Mouse (Mus musculus) hindbrain, postnatal 0 days (tissue): ENCODE measurements around the gene Cenpc1. TPM values are rescaled to one million over a fixed set of nuclear protein-coding genes. Genes with fewer than 3 reads are reported as not detected.

Experiments used
- ATAC-seq: fragments of 200-750 bp; cut with Nextera tagmentation; 2 replicates; pipeline ENCODE4 v1.8.0; 2017; ENCODE audit warnings: mild to moderate bottlenecking, moderate TSS enrichment, moderate library complexity
- DNase-seq: peaks from one replicate; pipeline ENCODE4 v3.0.0-alpha.2; 2015; ENCODE audit warnings: low spot score
- H3K27ac ChIP-seq: fragments of 300-500 bp; sonication (generic); 2 replicates; pipeline ENCODE4 v1.5.1; 2014; ENCODE audit warnings: mild to moderate bottlenecking
- H3K27me3 ChIP-seq: fragments of 300-500 bp; sonication (generic); 2 replicates; pipeline ENCODE4 v1.6.1; 2014; ENCODE audit warnings: low read length, mixed read lengths; ENCODE audit not compliant: insufficient read depth
- H3K36me3 ChIP-seq: fragments of 300-500 bp; sonication (generic); 2 replicates; pipeline ENCODE4 v1.6.1; 2014; ENCODE audit warnings: low read length, mixed read lengths; ENCODE audit not compliant: insufficient read depth
- H3K4me1 ChIP-seq: fragments of 300-500 bp; sonication (generic); 2 replicates; pipeline ENCODE4 v1.6.1; 2014; ENCODE audit warnings: antibody characterized with exemption, low read length, mixed read lengths; ENCODE audit not compliant: insufficient read depth
- H3K4me2 ChIP-seq: fragments of 300-500 bp; sonication (generic); 2 replicates; pipeline ENCODE4 v1.6.1; 2014; ENCODE audit warnings: low read depth, mild to moderate bottlenecking, low read length, moderate library complexity, mixed read lengths
- H3K4me3 ChIP-seq: fragments of 300-500 bp; sonication (generic); 2 replicates; pipeline ENCODE4 v1.5.1; 2014; ENCODE audit warnings: low read length
- H3K9ac ChIP-seq: fragments of 300-500 bp; sonication (generic); replicated peaks from 2 replicates; pipeline ENCODE4 v1.6.1; 2014; ENCODE audit warnings: mild to moderate bottlenecking, low read length, moderate library complexity, mixed read lengths
- H3K9me3 ChIP-seq: fragments of 300-500 bp; sonication (generic); 2 replicates; pipeline ENCODE4 v1.6.1; 2016; ENCODE audit warnings: low read length, mixed read lengths
- CTCF ChIP-seq: IDR thresholded peaks from 2 replicates; pipeline ENCODE4 v1.5.1; 2016; ENCODE audit warnings: antibody characterized with exemption, control low read depth, low read depth
- WGBS: fragments of 180-500 bp; shearing (Covaris S2); extraction: QIAGEN DNeasy Blood & Tissue Kit; methylation state at CpG from one replicate; pipeline ENCODE4 v1.1.7; 2014; 5-methylcytosine and 5-hydroxymethylcytosine counted together
- polyA plus RNA-seq: library from polyadenylated mRNA; unstranded; fragments of >200 nt; fragmentation: Nextera tagmentation; extraction: Ambion mirVana; gene quantifications from 2 replicates; pipeline ENCODE4 v1.2.1, GENCODE M21; 2015
- total RNA-seq: library from RNA; depleted of rRNA; stranded (reverse); fragments of >200 nt; gene quantifications from 2 replicates; pipeline ENCODE4 v1.2.3, GENCODE M21; 2014; rRNA removed

Cenpc1 gene
- total RNA-seq (17.8 and 18.2 TPM in 2 replicates), polyA plus RNA-seq (24.3 and 26.6 TPM in 2 replicates)

DNA sequence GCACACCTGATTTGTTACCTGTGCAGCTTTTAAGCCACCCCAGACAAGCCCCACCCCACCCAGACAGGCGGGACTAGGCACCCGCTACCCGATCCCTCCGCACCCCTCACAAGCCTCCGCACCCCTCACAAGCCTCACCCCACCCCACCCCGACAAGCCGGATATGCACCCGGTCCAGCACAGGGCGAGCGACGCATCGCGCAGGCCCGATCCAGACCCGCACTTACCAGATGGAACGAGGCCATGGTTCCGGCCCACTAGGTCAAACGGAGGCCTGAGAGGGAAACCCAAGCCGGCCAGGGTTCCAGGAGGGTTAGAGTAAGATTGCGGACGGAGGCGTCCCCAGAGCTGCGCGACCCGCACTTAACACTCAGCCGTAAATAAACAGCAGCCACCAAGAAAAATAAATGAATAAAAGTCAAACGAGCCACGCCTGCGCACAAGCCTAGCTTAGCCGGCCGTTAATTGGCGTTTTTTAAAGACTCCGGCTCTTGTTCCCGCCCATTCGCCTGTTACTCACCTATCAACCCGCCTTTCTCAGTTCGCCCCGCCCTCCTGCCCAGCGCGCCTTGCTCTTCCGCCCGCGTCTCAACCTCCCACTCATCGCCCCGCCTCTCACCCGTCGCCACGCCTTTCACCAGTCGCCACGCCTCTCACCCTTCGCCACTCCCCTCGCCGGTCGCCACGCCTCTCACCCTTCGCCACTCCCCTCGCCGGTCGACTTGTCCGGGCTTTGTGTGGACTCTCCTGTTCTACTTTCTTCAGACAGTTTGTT is at the start of gene Cenpc1:
TSS of gene Cenpc1 (minus strand) at position 483 of the 775 bp plus-strand sequence.
- no peaks in the 10 kb centered on the region for H3K9me3 ChIP-seq
- under 1% methylated on average over 59 of the region's 60 CpGs for WGBS
- DNase-seq, result peak; percentile 97
- H3K9ac ChIP-seq, result peak within 1 kb of the TSS; percentile 81
- H3K27me3 ChIP-seq, result no peaks in the 10 kb centered on the region
- no peaks in the 10 kb centered on the region for H3K36me3 ChIP-seq
- peak within 1 kb of the TSS; percentile 88 for H3K27ac ChIP-seq
- H3K4me2 ChIP-seq, result peak within 1 kb of the TSS; percentile 68
- peak; percentile 97 for ATAC-seq
- H3K4me3 ChIP-seq, result peak within 1 kb of the TSS; percentile 91
- peaks cover 11% of the 10 kb centered on the region; the same call in 1 of the 2 replicates for H3K4me1 ChIP-seq
- no peak for TF ChIP-seq CTCF

DNA sequence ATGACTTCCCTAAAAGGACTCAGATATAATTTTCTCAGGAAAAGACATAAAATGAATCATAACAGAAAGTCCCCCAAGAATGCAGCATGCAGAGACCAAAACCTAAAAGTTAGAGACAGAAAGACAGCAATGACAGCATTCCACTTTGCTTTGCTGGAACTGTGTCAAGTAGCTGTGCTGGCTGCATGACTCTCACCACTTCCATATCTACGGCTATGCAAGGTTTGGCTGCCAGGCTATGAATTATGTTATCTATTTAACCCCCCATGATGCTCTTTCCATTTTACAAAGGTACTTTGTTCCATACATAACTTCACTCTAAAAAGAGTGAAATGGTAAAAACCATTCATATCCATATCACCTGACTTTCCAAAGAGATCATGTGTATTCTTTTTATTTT is 48.6 kb upstream of the Cenpc1 start:
- peaks cover 7% of the 10 kb centered on the region for H3K36me3 ChIP-seq

DNA sequence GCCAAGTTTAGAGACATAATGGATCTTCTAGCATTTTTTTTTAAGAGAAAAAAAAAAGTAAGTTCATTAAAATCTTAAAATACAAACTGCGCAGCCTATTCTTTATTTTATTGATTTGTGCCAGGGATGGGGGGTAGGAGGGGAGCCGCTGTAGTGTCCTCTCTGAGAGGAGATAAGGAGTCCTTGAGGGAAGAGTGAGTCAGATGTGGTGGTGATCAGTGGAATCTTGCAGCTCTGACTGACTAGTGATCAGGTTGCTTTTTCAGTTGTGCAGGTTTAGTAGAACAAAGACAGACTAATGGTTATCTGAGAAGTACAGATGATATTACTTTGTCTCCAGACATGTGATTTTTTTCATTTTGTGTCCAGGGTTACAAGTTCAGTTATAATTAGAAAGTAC is 47.7 kb upstream of the Cenpc1 start:
- no peaks in the 10 kb centered on the region for H3K9me3 ChIP-seq
- no peak overlapping the region for H3K9ac ChIP-seq
- peaks cover 4% of the 10 kb centered on the region; the same call in 1 of the 2 replicates for H3K36me3 ChIP-seq
- H3K4me2 ChIP-seq, result no peak overlapping the region
- ATAC-seq (no peak), DNase-seq (no peak)
- no peak overlapping the region for H3K27ac ChIP-seq
- no peaks in the 10 kb centered on the region for H3K27me3 ChIP-seq
- WGBS, result 97% methylated on average over 2 of the region's 2 CpGs
- H3K4me3 ChIP-seq, result no peak overlapping the region
- no peaks in the 10 kb centered on the region for H3K4me1 ChIP-seq
- no peak for TF ChIP-seq CTCF

More for the DNA sequence above, 48.6 kb upstream of the Cenpc1 start:
- DNase-seq, result no peak
- no peak for TF ChIP-seq CTCF
- no peaks in the 10 kb centered on the region for H3K9me3 ChIP-seq
- no peak for ATAC-seq
- H3K9ac ChIP-seq, result no peak overlapping the region
- no peak overlapping the region for H3K4me3 ChIP-seq
- H3K4me1 ChIP-seq, result no peaks in the 10 kb centered on the region
- H3K4me2 ChIP-seq, result no peak overlapping the region
- H3K27me3 ChIP-seq, result no peaks in the 10 kb centered on the region
- no peak overlapping the region for H3K27ac ChIP-seq
- WGBS, result 61% methylated on average over 1 of the region's 1 CpGs

DNA sequence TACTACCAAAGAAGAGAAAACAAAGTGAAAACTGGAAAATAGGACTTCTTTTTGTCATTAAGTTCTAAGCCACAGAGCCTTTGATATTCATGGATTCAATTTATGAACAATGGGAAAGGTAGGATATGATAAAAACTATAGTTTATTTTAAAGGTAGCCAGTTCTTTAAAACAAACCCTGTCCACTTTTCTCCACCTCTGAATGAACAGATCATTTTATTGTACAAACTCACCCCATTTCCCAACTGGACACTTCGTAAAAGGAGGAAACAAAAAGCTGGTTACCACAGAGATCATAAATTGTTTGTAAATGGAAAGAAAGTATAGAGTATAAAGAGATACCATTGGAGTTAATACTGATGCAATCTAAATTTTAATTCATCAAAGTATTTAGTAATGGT is 45.7 kb upstream of the Cenpc1 start:
- H3K9ac ChIP-seq, result no peak overlapping the region
- no peaks in the 10 kb centered on the region for H3K9me3 ChIP-seq
- TF ChIP-seq CTCF, result no peak
- no peaks in the 10 kb centered on the region for H3K4me1 ChIP-seq
- no peak overlapping the region for H3K4me3 ChIP-seq
- no peak overlapping the region for H3K27ac ChIP-seq
- 95% methylated on average over 1 of the region's 1 CpGs for WGBS
- ATAC-seq (no peak), DNase-seq (no peak)
- H3K27me3 ChIP-seq, result no peaks in the 10 kb centered on the region
- peaks cover 4% of the 10 kb centered on the region; the same call in 1 of the 2 replicates for H3K36me3 ChIP-seq
- no peak overlapping the region for H3K4me2 ChIP-seq

DNA sequence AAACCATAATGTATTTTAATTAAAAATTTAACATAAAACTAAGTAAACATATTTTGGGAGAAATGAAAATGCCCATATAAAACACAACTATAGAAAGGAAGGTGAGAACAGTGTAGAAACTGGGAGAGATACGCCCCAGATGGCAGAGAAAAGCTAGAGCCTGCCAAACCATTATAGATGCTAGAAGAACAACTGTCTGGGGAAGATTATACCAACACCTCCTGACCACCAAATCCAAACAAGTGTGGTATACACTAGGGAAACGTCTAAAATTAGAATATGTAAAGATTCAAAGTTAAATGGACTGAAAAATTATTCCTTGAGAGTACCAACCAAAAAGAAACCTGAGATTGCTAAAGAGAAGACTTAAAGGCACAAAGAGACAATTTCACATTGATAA is 41.2 kb upstream of the Cenpc1 start:
- H3K9ac ChIP-seq, result no peak overlapping the region
- no peaks in the 10 kb centered on the region for H3K9me3 ChIP-seq
- ATAC-seq (no peak), DNase-seq (no peak)
- 83% methylated on average over 2 of the region's 2 CpGs for WGBS
- H3K4me1 ChIP-seq, result no peaks in the 10 kb centered on the region
- no peak overlapping the region for H3K4me3 ChIP-seq
- H3K27ac ChIP-seq, result no peak overlapping the region
- H3K4me2 ChIP-seq, result no peak overlapping the region
- H3K27me3 ChIP-seq, result no peaks in the 10 kb centered on the region
- no peaks in the 10 kb centered on the region for H3K36me3 ChIP-seq
- no peak for TF ChIP-seq CTCF

DNA sequence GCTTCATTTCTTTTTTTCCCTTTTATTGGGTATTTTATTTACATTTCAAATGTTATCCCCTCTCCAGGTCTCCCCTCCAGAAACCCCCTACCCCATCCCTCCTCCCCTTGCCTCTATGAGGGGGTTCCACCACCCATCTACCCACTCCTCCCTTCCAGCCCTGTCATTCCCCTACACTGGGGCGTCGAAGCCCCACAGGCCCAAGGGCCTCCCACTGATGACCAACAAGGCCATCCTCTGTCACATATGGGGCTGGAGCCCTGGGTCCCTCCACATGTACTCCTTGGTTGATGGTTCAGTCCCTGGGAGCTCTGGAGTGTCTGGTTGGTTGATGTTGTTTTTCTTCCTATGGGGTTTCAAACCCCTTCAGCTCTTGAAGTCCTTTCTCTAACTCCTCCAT is 36.8 kb upstream of the Cenpc1 start:
- 95% methylated on average over 2 of the region's 2 CpGs for WGBS
- Histone ChIP-seq H3K9ac (no peak overlapping the region), H3K36me3 (no peaks in the 10 kb centered on the region), H3K9me3 (no peaks in the 10 kb centered on the region), H3K4me1 (no peaks in the 10 kb centered on the region), H3K27ac (no peak overlapping the region), H3K4me2 (no peak overlapping the region), H3K4me3 (no peak overlapping the region), H3K27me3 (no peaks in the 10 kb centered on the region)
- TF ChIP-seq CTCF, result no peak
- 0 out of 2 replicates have a peak, but pooled peaks have one; percentile 21 for ATAC-seq
- DNase-seq, result no peak

DNA sequence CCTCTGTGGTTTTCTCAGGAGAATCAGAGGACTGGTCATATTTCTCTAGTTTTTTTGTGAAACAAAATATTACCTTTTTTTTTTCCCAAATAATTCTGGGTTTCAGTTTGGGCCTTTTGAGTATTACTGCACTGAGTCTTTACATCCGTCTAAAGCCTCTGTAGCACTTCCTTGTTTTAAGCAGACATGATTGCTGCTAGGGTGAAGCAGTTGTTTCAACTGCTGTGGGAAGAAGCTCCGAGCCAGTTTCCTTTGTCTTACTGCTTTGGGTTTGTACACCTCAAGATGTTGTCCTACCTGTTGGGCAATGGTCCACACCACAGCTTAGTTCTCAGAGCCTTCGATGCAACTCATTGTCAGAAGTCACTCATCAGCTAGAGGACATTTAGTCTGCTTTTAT is 35.2 kb upstream of the Cenpc1 start:
- H3K9me3 ChIP-seq, result no peaks in the 10 kb centered on the region
- no peak overlapping the region for H3K4me3 ChIP-seq
- H3K27ac ChIP-seq, result no peak overlapping the region
- no peak for ATAC-seq
- no peak overlapping the region for H3K4me2 ChIP-seq
- no peaks in the 10 kb centered on the region for H3K4me1 ChIP-seq
- TF ChIP-seq CTCF, result no peak
- H3K9ac ChIP-seq, result no peak overlapping the region
- DNase-seq, result no peak
- WGBS, result 93% methylated on average over 3 of the region's 3 CpGs
- no peaks in the 10 kb centered on the region for H3K36me3 ChIP-seq
- no peaks in the 10 kb centered on the region for H3K27me3 ChIP-seq
